Mouse (Mus musculus) spleen, embryonic (tissue): ENCODE measurements around the gene Swsap1.

Experiments
- CTCF ChIA-PET: fragments of 350-600 bp; sonication (Branson Sonifier 250); formaldehyde crosslinking; loops from one replicate; lab custom pipeline; 2022; lab: Charles Lee

The Swsap1 gene

DNA sequence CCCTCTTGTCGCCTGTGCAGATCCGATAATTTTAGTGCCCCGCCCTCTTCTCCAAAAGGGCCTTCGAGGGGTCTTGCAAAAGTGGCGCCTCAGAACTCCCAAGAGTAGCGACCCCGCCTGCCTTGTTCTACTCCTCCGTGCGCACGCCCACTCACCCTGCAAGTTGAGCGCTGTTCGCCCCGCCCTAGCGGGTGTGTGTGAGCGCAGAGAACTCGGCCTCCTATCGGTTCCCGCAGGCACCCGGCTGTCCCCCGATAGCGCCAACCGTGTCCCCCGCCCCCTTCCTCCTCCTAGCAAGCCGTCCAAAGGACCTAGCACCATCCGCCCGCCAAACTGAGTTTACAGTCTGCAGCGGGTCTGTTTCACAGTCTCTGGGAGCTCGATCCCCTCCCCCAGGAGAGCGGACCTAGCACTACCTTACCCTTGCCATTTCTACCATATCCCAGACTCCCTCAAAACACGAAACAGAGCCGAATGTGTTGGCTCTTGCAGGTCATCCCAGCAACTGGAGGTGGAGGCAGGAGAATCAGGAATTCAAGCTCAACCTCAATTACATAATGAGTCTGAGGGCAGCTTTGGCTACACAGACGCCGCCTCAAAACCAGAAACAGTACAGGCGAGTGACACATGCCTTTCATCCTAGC is 7.0 kb downstream of the Swsap1 start:
- CTCF ChIA-PET, result no interaction called here

GRCm38 (mm10) chr9:21963417-21963816 is 7.9 kb downstream of the Swsap1 start, which contains the start of gene Epor:
Gene Epor, minus strand, starts transcription at chr9:21963506.
- CTCF ChIA-PET, result no interaction called here

GRCm38 (mm10) chr9:21968883-21969282 is 13.3 kb downstream of the Swsap1 start:
- CTCF ChIA-PET, result no interaction called here

DNA sequence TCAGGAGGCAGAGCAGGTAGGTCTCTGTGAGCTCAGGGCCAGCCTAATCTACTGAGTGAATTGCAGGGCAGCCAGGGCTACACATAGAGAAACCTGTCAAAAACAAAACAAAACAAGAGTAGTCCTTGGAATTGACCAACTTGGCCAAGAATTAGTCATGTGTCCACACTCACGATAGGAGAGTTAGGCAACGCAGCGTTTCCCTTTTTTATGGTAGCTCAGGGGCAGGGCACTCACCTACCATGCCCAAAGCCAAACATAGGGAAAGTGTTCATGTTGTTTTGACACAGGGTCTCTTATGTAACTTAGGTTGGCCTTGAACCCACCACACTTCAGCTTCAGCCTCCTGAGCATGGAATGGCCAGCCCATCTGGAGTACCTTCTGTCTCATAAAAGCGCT is 13.7 kb downstream of the Swsap1 start:
- CTCF ChIA-PET, result no interaction called here

- CTCF ChIA-PET, result no interaction called here
These were observed 21.1 kb downstream of the Swsap1 start for GRCm38 (mm10) chr9:21976626-21977175.

DNA sequence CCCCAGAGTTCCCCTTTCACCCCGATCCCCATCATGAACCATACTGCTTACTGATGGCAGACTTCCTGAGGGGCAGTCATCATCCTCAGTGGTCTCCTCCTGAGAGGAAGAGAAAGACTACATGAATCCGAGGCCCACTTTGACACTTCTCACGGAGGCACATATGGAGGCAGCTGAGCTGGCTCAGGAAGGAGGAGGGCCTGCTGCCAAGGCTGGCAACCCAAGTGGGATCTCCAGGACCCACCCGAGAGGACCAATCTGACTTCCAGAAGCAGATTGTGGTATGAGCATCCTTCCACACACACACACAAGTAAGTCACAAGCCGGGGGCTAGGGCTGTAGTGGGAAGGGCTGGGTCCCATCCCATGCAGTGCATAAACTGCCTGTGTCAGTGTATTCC is 21.8 kb downstream of the Swsap1 start:
- CTCF ChIA-PET, result no interaction called here

- CTCF ChIA-PET, result no interaction called here
These were observed 22.4 kb downstream of the Swsap1 start for GRCm38 (mm10) chr9:21977972-21978371.

GRCm38 (mm10) chr9:21978398-21979128 is 23.0 kb downstream of the Swsap1 start:
- CTCF ChIA-PET, result no interaction called here

DNA sequence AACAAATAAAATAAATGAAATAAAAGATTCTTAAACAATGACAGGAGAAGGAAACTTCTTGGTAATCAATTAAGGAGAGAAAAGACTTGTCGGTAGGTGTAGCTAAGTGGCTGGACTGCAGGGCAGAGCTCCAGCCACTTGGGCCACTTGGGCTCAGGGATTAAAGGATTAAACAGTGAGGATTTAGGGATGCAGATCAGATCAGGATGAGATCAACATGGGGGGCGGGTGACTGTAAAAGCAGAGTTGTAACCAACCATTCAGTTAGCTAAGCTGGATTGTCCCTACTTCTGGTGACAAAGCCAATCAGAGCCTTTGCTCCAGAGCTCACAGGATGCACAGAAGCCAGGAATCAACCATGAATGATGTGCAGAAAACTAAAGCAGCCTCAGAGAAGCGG is 28.4 kb downstream of the Swsap1 start:
- CTCF ChIA-PET, result no interaction called here

DNA sequence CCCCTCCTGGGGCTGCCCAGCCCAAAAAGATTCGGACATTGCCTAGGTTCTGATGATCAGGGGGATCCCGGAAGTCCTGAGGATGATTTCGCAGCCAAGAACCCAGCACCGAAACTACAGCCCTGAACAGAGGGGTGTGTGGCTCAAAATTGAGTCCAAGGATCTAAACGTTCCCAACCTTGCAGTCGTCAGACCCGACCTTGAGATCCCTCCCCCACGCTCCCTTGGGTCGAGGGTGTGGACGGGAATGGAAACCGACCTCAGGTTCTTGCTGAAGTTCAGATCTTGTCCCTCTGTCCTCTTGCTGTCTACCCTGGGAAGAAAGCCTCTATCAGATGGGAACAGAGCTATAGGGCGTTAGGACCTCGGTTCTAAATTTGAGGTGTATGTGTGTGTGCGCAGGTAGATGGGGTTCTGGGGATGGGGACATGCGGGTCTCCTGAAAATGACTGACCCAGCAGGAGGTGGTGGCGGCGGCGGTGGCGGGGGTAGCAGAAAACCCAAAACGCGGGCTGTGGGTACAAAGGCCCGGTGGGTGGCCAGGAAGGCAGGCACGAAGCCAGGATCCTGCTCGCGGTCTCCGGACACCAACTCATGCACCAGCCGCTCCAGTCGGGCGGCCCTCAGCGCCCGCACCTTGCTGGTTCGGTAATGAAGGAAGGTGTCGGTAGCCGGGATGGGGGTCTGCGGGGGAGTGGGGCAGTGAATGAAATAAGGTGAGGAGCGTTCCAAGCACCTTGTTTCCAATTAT is 32.2 kb downstream of the Swsap1 start:
- CTCF ChIA-PET, result no interaction called here

GRCm38 (mm10) chr9:21988421-21989101 is 33.0 kb downstream of the Swsap1 start:
- CTCF ChIA-PET, result no interaction called here

GRCm38 (mm10) chr9:21989230-21990110 is 33.9 kb downstream of the Swsap1 start, which contains the start of gene Rgl3:
Gene Rgl3, minus strand, starts transcription at chr9:21989446.
- CTCF ChIA-PET, result interaction anchor here (0.6 to 0.7 kb wide), 2 partner anchors 61 to 130 kb away, joined by 3 read pairs; no protein-coding TSS in a partner anchor

DNA sequence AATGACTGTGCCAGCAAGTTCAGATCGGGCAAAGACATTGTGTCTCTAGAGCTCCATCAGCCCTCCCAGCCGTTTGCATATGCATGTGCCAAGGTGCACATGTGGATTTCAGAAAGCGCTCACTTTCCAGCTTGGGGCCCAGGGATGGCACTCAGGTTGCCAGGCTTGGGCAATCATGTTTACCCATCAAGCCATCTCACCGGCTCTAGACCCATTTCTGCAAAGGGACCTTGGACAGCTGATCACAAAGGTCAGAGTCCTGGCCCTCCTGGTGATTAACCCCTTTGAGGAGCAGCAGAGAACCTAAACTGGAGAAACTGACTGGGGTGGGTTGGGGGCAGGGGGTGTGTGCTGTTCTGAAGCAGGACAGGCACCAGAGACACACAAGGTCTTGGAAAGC is 36.7 kb downstream of the Swsap1 start:
- CTCF ChIA-PET, result no interaction called here

DNA sequence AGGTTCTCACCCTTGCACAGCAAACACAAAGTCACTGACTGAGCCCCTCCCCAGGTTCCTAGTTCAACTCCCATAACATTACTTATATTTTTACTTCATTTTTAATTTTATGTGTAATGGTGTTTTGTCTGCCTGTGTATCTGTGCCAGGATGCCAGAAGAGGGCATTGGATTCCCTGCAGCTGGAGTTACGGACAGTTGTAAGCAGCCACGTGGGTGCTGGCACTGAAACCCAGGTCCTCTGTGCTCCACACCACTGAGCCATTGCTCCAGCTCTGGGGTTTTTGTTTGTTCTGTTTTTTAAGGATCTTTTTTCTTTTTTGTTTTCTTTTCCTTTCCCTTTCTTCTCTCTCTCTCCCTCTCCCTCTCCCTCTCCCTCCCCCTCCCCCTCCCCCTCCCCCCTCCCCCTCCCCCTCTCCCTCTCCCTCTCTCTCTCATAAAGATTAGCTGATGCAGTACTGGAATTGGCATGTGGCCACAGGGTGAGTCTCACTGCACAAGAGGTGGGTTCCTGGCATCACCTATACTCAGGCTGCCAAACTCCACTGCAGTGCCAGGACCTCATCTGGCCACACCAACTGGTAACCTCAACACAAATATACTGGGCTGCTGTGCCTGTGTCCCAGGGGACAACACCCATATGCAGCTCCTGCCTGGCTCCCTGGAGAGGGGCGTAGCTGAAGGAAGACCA is 40.8 kb downstream of the Swsap1 start:
- CTCF ChIA-PET, result no interaction called here

- CTCF ChIA-PET, result interaction anchor here (0.6 kb wide), 1 partner anchor 165 kb away, joined by 7 read pairs; no protein-coding TSS in a partner anchor
These were observed 44.7 kb downstream of the Swsap1 start for GRCm38 (mm10) chr9:22000296-22000695.

DNA sequence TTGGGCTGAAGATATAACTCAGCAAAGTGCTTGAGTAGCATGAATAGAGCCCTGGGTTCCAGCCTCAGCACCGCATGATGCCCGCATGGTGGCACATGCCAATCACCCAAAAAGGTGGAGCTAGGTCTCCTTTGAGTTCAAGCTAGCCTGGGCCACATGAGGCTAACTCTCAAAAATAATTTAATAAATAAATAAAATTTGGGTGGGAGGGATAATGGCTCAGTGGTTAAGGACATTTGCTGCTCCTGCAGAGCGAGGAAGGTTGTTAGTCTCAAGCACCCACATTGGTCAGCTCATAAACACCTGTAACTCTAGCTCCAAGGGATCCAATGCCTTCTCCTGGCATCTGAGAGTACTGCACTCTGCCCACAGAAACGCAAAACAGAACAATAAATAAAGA is 46.1 kb downstream of the Swsap1 start:
- CTCF ChIA-PET, result no interaction called here

- CTCF ChIA-PET, result no interaction called here
These were observed 46.9 kb downstream of the Swsap1 start, which contains the start of the genes Ccdc151 and Prkcsh for GRCm38 (mm10) chr9:22002194-22003162. Gene Ccdc151, minus strand, starts transcription at chr9:22002634. Gene Prkcsh, plus strand, starts transcription at chr9:22002806.

- CTCF ChIA-PET, result no interaction called here
These were observed 47.6 kb downstream of the Swsap1 start for GRCm38 (mm10) chr9:22003163-22003554.

- CTCF ChIA-PET, result no interaction called here
These were observed 49.0 kb downstream of the Swsap1 start for GRCm38 (mm10) chr9:22004546-22004945.
